Mouse (Mus musculus) adrenal gland, postnatal 25 days (tissue): ENCODE data around the gene Tmem212. TPM values are rescaled to one million over a fixed set of nuclear protein-coding genes. Genes with fewer than 3 reads are reported as not detected.

Source experiments
- DNase-seq: peaks from one replicate; pipeline ENCODE4 v3.0.0; 2021; ENCODE audit warnings: mixed read lengths
- total RNA-seq: library from RNA; stranded (reverse); gene quantifications from 2 replicates; pipeline ENCODE4 v1.2.3, GENCODE M21; 2021

Tmem212 gene
- total RNA-seq, 1 experiment from 2014 or later = not detected

GRCm38 (mm10) chr3:27843266-27843665 is 52.9 kb downstream of the Tmem212 start:
- no peak for DNase-seq

GRCm38 (mm10) chr3:27842856-27843255 is 53.3 kb downstream of the Tmem212 start:
- DNase-seq = no peak

GRCm38 (mm10) chr3:27840311-27840710 is 55.9 kb downstream of the Tmem212 start:
- DNase-seq = no peak

GRCm38 (mm10) chr3:27839795-27840194 is 56.4 kb downstream of the Tmem212 start:
- DNase-seq = no peak

GRCm38 (mm10) chr3:27839231-27839630 is 56.9 kb downstream of the Tmem212 start:
- DNase-seq = no peak

GRCm38 (mm10) chr3:27836297-27836696 is 59.9 kb downstream of the Tmem212 start:
- DNase-seq = no peak

- DNase-seq = no peak
Observed at GRCm38 (mm10) chr3:27835786-27836185, 60.4 kb downstream of the Tmem212 start.

- no peak for DNase-seq
Observed at GRCm38 (mm10) chr3:27828755-27829154, 67.4 kb downstream of the Tmem212 start.

- DNase-seq = no peak
Observed at GRCm38 (mm10) chr3:27827236-27827635, 68.9 kb downstream of the Tmem212 start.

- DNase-seq = no peak
Observed at GRCm38 (mm10) chr3:27825985-27826384, 70.2 kb downstream of the Tmem212 start.

Other genes with a start within 250 kb of the Tmem212 start
- 107 and 113 TPM in 2 replicates for gene Fndc3b, start 185.1 kb downstream of the Tmem212 start, total RNA-seq
- gene Pld1, start 42.3 kb upstream of the Tmem212 start, total RNA-seq = 5.0 and 7.6 TPM in 2 replicates